Mouse (Mus musculus): Measurements from ENCODE around the gene Smtn. TPM values are rescaled to one million over a fixed set of nuclear protein-coding genes. Genes with fewer than 3 reads are reported as not detected.

The Smtn gene
- 67.3 and 77.7 TPM in 2 replicates for polyA plus RNA-seq (2012; rRNA removed)

DNA sequence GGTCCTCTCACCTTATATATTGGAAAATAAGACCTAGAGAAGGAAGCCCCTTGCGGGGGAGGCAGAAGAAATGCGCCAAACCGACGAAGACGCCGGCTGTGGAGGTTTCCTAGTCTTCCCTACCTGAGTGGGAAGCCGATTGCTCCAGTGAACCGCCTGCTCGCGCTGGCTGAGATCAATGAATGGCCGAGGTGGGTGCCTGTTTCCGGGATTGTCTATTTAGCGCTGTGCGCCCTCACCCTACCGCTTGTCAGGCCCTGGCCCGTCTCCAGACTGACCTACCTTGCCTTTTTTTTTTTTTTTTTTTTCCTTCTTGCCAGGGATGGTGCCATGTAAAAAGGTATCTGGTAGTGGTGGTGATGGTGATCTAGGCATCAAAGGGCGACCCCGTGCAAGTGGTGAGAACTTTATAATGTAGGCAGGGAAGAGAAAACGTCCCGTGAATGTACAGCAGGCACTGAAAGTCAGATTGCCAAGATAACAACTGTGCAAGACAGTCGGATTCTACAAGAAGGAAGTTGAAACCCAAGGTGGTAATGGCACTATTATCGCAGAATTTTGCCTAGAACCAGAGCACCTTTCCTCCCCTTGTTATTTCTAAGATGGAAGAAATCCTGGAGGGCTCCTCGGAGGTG lies at the start of gene Smtn:
Gene Smtn, minus strand, starts transcription at position 162 of the 635 bp plus-strand sequence.

DNA sequence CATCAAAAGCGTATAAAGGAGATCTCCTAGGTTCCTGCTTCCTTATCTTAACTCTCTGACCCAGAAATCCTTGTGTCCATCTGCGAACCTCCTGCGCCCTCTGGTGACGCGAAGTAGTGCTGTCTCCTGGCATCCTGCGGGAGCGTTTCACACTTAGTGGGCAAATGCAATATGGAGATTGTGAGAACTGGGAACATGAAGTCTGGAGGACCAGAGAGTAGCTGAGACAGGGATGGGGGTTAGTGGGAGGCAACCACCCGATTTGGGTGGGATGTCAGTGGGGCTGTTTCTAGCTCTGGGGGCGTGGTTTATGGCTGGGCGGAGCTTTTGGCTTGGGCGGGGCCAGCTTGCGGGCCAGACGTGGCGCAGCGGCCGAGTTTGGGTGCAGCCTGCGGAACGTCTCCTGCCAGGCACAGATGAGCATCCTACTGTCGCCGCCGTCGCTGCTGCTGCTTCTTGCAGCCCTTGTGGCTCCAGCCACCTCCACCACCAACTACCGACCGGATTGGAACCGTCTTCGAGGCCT lies 25.8 kb downstream of the Smtn start, which contains the start of gene Selenom:
Gene Selenom, plus strand, starts transcription at position 156 of the 526 bp plus-strand sequence.

DNA sequence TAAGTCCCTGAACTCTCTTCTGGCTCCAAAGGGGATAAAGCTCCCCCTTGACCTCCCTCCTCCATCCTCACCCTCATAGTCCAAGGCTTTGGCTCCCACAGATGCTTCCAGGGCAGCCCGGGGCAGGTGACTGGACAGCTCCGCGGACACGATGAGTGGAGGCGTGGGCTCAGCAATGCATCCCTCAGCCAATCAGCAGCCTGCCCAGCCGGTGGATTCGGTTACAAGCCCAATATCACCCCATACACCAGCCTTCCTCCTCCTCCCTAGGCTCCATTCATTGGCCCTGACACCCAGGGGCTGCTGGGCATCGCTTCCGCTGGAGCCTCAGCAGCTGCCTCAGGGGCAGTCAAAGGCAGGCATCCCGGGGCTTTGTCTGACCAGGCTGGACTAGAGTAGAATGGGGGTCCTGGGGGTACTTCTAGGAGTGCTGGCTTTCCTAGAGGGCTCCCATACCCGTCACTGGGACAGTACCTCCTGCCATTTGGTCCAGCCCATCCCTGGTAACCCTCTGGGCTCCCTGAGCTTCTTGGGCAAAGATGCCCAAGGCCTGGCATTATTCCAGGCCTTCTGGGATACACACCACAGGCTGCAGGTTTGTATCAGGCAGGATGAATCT lies 52.4 kb downstream of the Smtn start, which contains the start of gene Pla2g3:
Gene Pla2g3, plus strand, starts transcription at position 333 of the 619 bp plus-strand sequence.

Other genes starting within 250 kb of the Smtn start
- gene Pik3ip1, start 210.2 kb downstream of the Smtn start, polyA plus RNA-seq (2012; rRNA removed): 81.5 and 96.5 TPM in 2 replicates
- gene Limk2, start 131.4 kb downstream of the Smtn start, polyA plus RNA-seq (2012; rRNA removed): 95.3 and 106 TPM in 2 replicates
- 36.3 and 45.6 TPM in 2 replicates for gene Rnf185, start 88.2 kb downstream of the Smtn start, polyA plus RNA-seq (2012; rRNA removed)
- 0.51 and 0.77 TPM in 2 replicates for gene Pla2g3, start 52.3 kb downstream of the Smtn start, polyA plus RNA-seq (2012; rRNA removed)
- gene Inpp5j, start 35.8 kb downstream of the Smtn start, polyA plus RNA-seq (2012; rRNA removed): 4.5 and 5.7 TPM in 2 replicates
- gene Selenom, start 25.9 kb downstream of the Smtn start, polyA plus RNA-seq (2012; rRNA removed): 307 and 321 TPM in 2 replicates
- 13.7 and 15.3 TPM in 2 replicates for gene Morc2a, start 108.6 kb upstream of the Smtn start, polyA plus RNA-seq (2012; rRNA removed)